Mouse (Mus musculus): ENCODE data around the gene Syt3.

Syt3 gene

DNA sequence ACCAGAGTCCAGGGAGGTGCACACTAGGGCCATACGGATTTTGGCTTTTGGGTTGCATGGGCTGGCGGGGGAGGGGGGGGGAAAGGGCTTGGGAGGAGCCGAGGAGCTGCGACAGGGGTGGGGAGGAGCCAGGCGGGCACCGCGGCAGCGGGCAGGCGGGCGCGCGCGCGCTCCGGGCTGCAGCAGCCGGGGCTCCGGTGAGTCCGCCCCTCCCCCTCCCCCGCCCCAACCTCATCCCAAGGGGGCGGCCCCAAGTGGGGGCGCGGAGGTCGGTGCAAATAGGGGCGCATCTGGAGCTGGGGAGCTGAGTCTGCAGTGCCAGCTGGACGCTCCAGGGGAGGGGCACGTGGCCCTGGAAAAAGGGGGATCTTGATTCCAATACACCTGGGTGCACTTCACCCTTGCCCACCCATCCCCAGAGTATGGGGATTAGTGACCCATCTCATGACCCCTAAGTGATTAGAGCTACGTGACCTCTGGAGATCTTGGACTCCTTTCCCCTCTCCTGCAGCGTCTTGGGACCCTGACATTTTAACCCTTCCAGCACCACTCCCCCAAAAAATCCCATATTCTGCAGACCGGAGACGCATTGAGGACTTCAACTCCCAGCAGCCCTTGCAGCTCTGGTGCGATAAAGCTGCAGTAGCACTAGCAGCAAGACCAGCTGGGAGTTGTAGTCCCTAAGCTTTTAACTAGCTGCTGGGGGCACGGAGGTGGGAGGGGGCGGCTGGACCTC lies at the start of gene Syt3:
TSS of gene Syt3 (plus strand) at position 123 of the 736 bp plus-strand sequence.
- in situ Hi-C loops (cut with MboI, MseI), result loop anchor here (10.0 kb wide), 1 partner anchor 731 kb away; no protein-coding TSS in a partner anchor

DNA sequence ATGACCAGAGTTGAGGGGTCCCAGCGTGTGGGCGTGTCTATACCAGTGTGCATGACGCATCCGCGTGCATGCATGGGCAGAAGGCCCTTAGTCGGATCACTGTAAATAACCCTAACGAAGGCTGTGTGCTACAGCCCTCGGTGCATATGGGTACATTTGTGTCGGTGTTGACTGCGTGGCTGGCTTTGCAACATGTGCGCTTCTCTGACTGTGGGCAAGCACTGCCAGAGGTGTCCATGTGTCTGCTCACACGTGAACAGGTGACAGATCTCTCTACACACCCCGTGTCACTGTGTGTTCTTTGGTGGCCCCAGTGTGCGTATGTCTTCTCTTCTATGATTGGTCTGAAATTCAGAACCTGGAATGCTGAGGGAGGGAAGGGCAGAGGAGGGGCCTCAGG lies 49.8 kb upstream of the Syt3 start:
- in situ Hi-C loops (cut with MboI, MseI), result no loop called here

DNA sequence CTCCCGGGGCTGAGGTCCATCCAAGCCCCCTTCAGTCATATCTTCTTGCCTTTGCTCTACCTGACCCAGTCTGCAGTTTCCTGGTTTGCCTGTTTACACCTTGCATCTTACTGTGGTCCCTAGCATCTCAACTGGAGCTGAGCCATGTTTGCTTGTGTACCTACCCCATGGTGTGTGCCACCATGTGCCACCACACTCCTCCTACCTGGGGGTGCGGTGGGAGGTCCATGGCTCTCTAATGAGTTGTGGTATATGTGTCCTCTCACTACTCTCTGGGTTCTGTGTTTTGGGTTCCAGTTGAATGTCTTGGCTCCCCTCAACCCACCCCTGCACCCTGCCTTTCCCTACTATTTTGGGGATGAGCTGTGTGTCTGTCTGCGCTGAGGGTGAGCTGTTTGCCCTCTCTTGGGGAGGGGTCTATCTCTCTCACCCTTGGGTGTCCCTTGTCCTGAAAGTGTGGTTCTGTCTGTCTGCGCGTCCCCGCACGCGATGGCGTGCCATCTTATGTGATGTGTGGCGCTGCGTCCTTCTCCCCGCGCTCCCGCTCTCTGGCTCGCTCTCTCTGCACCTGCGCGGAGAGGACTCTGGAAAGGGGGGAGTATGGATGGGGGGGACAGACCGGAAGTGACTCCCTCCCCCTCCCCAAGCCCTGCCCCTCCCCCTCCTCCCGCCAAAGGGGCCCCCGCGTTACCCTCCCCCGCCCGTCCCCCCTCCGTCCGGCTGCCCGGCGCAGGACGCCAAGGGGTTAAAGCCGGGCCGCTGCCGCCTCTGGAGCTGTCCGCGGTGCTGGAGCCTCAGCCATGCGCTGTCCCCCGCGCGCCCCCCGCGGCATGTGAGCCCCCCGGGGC lies 48.6 kb upstream of the Syt3 start:
- in situ Hi-C loops (cut with MboI, MseI), result no loop called here

- in situ Hi-C loops (cut with MboI, MseI), result no loop called here
Measured at GRCm38 (mm10) chr7:44336046-44337021, 47.6 kb upstream of the Syt3 start.

GRCm38 (mm10) chr7:44337121-44337849 lies 46.6 kb upstream of the Syt3 start:
- in situ Hi-C loops (cut with MboI, MseI), result no loop called here

DNA sequence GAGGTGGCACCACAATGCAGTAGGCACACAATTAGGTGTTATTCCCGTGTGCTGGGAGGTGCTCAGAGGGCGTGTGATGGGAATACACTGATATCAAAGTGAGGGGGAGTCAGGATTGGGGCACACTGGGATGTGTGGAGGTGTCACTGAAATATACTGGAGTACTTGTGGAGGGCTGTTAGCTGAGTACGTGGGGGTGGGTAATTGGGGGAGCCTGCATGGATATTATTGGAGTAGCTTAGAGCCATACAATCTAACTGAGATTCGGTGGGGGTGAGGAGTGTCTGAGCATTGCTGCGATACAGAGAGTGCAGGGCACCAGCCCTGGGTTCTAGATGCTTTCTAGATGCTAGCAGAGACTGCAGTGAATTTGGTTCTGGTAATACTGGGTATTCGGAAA lies 43.7 kb upstream of the Syt3 start:
- in situ Hi-C loops (cut with MboI, MseI), result no loop called here

DNA sequence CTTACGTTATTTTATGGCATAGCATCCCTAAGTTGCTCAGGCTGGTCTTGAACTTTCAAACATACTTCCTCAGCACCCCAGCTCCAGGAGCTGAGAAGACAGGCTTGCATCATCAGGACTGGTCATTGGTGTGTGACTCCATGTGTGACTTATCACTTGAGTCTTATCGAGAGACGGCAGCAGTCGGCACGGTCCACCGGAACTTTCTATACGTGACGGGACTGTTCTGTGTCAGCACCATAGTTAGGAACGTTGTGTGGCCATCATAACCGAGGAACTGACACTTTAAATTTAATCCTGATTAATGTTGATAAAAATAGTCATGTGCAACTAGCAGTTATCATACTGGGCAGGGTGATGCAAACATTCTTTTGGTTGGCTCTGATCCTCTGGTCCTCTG lies 42.8 kb upstream of the Syt3 start:
- in situ Hi-C loops (cut with MboI, MseI), result no loop called here

DNA sequence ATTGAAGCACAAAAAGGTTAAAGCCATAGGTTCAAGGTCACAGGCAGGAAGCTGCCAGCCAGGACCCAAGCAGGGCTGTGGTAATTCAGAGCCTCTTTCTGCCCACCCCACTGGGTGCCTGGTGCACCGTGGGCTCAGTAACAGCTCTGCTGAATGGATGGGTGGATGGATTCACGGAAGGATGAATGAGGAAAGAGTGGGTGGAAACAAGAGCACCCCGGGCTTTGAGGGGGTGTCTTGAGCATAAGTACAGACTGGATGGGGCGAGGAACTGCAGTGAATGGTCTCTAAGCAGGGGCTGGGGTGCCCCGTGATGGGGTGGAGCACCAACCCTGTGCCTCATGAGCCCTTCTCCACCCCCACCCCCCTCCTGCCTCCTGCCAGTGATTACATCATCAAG lies 42.2 kb upstream of the Syt3 start:
- in situ Hi-C loops (cut with MboI, MseI), result no loop called here

DNA sequence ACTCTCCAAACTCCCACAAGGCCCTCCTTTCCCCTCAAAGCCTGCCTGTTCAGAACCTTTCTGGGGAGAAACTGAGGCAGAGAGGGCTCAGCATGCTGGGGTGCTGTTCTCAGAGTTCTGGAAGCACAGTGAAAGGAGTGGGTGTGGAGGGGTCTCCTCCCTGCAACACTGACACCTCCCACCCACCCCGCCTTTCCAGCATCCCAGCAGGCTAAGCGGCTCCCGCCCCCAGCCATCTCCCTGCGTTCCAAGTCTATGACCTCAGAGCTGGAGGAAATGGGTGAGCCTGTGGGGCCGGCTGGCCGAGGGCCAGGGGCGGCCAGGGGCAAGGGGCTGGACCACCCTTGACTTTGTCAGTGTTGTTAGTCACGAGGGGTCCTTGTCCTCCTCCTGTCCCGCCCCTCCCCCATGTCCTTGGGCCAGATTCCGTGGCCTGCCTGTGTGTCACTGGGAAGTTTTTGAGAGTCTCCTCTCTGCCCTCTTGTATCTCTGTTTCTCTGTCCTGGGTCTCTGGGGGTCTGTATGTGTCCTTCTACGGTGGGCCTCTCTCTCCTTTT lies 40.4 kb upstream of the Syt3 start:
- in situ Hi-C loops (cut with MboI, MseI), result no loop called here

GRCm38 (mm10) chr7:44344622-44345021 lies 39.3 kb upstream of the Syt3 start:
- in situ Hi-C loops (cut with MboI, MseI), result no loop called here

DNA sequence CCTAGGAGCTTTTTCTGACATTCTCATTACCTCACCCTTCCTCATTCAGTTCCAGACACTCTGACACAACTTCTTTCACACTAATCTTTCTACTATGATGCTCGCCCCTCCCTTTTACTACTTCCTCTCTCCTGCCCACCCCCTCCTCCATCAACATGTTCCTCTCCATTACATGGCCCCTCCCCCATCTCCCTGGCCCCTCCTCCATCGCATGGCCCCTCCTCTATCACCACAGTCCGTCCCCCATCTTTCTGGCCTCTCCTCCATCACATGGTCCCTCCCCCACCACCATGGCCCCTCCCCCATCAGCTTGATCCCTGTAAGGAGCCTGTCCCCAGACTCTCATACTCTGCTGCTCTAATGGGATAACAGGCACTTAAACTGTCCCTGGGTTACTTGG lies 34.9 kb upstream of the Syt3 start:
- in situ Hi-C loops (cut with MboI, MseI), result no loop called here

DNA sequence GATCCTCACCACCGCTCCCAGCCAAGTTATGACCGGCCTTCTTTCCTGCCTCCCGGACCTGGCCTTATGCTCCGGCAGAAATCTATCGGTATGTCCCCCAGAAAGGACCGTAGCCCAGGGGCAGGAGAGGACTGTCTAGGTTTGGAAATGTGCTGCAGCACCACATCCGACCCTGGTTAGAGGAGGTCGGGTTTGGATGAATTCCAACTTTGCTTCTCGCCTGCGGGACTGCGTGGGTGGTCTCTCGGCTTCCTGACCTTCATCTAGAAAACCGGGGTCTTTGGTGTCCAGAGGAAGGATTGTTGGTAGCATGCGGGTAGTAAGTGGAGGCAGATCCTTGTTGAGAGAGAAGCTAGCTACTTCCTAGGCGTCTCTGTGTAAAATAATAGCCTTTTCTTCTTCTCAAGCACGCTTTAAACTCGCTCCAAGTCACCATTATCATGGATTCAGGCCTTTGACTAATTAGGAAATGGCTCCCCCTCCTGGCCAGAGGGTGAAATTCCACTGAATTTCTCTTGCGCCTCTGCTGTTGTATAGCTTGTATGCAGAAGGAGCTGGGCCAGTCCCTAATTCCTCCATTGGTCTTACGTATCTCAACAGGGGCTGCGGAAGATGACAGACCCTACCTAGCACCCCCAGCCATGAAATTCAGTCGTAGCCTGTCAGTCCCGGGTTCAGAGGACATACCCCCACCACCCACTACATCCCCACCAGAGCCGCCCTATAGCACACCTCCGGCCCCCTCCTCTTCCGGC lies 32.8 kb upstream of the Syt3 start:
- in situ Hi-C loops (cut with MboI, MseI), result loop anchor here (5.0 kb wide), 1 partner anchor 84 kb away; no protein-coding TSS in a partner anchor

GRCm38 (mm10) chr7:44351881-44352749 lies 31.8 kb upstream of the Syt3 start:
- in situ Hi-C loops (cut with MboI, MseI), result loop anchor here (5.0 kb wide), 1 partner anchor 85 kb away; no protein-coding TSS in a partner anchor

- in situ Hi-C loops (cut with MboI, MseI), result loop anchor here (5.0 kb wide), 1 partner anchor 86 kb away; no protein-coding TSS in a partner anchor
Measured at GRCm38 (mm10) chr7:44352750-44353600, 30.9 kb upstream of the Syt3 start.

- in situ Hi-C loops (cut with MboI, MseI), result loop anchor here (5.0 kb wide), 1 partner anchor 86 kb away; no protein-coding TSS in a partner anchor
Measured at GRCm38 (mm10) chr7:44353601-44354340, 30.1 kb upstream of the Syt3 start.

GRCm38 (mm10) chr7:44355411-44355810 lies 28.5 kb upstream of the Syt3 start:
- in situ Hi-C loops (cut with MboI, MseI), result no loop called here

All from T-helper 1 cell (primary cell).